Mouse (Mus musculus) spleen, adult 2 months (tissue): ENCODE results near the gene Pim2.

Experiments
- CTCF ChIP-seq: fragments of 200-500 bp; IDR thresholded peaks from 2 replicates; pipeline ENCODE4 v1.5.1; 2011; ENCODE audit warnings: mild to moderate bottlenecking, inconsistent platforms; ENCODE audit not compliant: insufficient read depth, insufficient read length, insufficient replicate concordance; ENCODE audit errors: extremely low read depth
- POLR2A ChIP-seq: fragments of 200-500 bp; IDR thresholded peaks from 2 replicates; pipeline ENCODE4 v1.6.1; 2011; ENCODE audit warnings: low read depth, low read length, inconsistent platforms

DNA sequence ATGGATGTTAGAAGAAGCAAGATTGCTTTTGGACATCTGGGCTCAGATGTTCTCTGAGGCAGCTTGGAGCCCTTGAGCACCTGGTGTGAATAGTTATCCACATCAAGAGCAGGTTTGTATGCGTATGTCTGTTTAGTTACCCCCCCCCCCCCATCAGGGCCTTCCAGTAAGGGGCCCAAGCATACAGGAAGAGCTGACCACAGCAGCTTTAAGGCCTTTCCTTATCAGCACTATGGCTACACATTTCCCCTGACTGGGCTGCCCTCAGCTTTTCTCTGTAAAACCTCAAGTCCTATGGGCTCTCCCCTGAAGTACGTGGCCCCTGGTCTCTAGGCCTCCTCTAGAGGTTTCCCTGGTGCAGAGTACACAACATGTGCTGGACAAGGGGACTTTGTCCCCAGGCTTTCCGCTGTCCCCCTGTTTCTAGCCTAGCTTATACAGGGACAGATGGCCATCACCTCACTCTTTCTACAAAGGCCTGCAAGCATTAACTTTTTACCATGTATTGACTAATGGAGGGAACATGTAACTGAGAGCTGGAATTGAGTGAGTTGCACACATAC, 18.8 kb upstream of the Pim2 start:
- TF ChIP-seq POLR2A = no peak
- no peak for TF ChIP-seq CTCF
